Mouse (Mus musculus): ENCODE data around the gene Zranb2.
A peak's percentile ranks its signal among the peaks of the same experiment; 100 is the strongest.

The Zranb2 gene

DNA sequence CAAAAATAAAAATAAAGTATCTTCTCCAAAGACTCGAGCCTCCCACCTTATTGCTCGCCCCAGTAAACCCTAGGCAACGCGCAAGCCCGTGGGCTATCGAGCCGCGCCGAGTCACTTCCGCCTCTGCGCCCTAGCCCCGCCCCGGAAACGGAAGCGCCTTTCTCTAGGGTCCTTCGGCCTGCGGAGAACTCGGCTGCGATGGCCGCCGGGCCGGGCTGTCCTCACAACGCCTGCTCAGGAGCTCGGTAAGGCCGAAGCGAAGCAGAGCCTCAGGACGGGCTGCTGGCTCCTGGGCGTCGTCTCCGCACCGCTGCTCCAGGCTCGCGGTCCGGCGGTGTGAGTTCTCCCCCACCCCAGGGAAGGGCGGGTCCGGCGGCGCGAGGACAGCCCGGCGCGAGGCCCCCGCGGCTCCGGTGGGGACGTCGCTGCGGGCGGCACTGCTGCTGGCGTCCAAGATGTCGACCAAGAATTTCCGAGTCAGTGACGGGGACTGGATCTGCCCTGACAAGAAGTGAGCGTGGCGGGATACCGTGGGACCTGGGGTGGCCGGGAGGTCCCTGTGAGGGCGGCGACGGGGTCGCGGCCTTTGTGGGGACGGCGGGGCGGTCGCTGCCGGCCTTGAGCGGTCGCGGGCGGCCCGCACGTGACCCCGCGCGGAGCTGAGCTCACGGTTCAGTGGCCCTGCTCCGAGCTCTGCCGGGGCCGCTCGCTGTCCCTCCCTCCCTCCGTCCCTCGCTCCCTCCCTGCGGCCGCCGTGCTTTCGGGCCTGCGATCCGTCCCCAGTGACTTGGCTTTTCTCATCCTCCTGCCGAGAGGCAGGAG is at the start of gene Zranb2:
Zranb2 (plus strand) TSS at position 197 of the 822 bp plus-strand sequence.
- peak; percentile 78 for DNase-seq (ENCODE audit: low read depth, low spot score)

GRCm38 (mm10) chr3:157492043-157492442 is 41.9 kb upstream of the Zranb2 start:
- DNase-seq (ENCODE audit: low read depth, low spot score), result peak; percentile 4

DNA sequence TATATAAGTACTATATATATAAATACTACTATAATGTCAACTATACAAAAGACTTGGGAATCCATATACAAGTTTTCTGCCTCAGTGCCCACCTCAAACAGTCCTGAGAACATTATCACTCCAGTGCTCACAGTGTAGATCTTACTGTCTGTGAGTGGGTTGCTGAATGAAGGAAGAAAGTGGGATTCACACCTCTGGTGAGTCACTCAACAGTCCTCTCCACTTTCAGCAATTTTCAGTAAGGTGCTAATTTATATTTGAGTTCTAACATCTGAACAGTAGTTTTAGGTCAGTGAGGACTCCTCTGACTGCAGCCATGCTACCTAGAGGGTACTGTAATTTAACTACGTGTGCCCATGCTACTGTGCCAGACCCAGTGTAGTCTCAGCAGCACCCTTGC is 31.7 kb upstream of the Zranb2 start:
- DNase-seq (ENCODE audit: low read depth, low spot score), result no peak

- no peak for DNase-seq (ENCODE audit: low read depth, low spot score)
These were observed 19.7 kb upstream of the Zranb2 start for GRCm38 (mm10) chr3:157514116-157514796.

DNA sequence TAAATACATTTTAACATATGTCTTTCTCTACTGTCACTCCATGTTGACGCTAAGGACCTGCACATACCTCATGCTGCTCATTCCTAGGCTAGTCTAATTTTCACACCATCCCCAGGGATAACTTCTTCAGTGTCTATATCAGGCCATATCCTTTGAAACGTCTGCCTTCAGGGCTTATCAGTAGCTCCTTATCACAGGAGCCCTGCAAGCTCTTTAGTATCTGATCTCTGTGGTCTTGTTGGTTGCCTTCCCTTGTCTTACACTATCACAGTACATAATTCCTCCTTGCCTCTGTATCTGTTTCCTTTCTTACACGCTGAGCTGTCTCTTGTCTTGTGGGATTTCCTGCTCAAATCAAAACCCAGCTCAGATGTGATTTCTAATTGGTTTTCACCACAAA is 17.5 kb upstream of the Zranb2 start:
- no peak for DNase-seq (ENCODE audit: low read depth, low spot score)

DNA sequence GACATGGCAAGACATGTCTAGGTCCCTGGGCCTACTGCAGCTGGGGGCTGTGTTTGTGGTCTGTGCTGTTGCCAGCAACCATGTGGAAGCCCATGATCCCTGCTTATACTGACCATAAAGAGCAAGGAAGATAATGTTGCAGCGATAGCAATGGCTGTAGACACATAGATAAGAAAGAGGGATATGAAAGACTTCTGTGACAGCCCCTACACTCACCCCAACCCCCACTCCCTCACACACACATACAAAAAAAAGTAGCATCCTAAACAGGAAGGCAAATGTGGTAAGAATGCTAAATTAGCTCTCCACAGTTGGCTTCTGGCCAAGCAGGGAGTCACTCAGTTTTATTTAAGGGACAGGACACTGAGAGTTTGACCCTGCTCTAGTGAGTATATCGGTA is 16.0 kb upstream of the Zranb2 start:
- DNase-seq (ENCODE audit: low read depth, low spot score), result no peak

GRCm38 (mm10) chr3:157520433-157520832 is 13.5 kb upstream of the Zranb2 start:
- peak; percentile 42 for DNase-seq (ENCODE audit: low read depth, low spot score)

DNA sequence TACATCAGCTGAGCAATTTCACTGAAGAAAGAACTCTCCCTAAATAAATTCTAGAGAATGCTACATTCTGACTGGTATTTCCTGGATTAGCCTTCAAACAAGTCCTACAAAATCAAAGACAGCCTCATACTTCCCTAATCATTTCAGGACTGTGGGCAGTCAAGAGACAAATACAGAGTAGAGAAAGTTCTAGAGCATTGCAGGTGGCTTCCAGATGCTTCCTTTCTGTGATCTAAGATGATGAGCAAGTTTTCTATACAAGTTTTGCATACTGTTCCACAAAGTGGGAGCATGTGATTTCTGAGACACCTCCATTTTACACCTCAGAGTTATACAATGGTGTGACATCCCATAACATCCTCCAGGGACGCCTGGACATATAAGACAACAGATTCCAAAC is 10.1 kb upstream of the Zranb2 start:
- DNase-seq (ENCODE audit: low read depth, low spot score), result no peak

GRCm38 (mm10) chr3:157531585-157531984 is 2.4 kb upstream of the Zranb2 start:
- DNase-seq (ENCODE audit: low read depth, low spot score), result no peak

GRCm38 (mm10) chr3:157534786-157535415 is 941 bp downstream of the Zranb2 start:
- DNase-seq (ENCODE audit: low read depth, low spot score), result no peak

DNA sequence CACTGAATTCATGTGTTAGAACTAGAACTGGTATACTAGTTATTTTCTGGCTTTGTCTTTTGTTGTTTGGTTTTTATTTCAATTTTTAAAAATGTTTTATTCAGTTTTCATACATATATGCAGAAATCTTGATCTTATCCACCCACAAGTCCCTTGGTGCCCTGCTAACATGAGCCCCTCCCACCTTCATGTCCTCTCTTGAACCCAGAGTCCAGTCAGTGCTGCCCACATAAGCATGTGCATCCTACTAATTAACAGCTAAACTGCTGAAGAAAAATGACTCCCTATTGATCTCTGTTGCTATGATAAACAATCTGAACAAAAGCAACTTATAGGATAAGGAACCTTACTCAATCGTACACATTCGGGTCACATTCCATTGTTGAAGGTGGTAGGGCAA is 15.4 kb downstream of the Zranb2 start:
- no peak for DNase-seq (ENCODE audit: low read depth, low spot score)

GRCm38 (mm10) chr3:157549758-157550600 is 16.0 kb downstream of the Zranb2 start:
- DNase-seq (ENCODE audit: low read depth, low spot score), result no peak

DNA sequence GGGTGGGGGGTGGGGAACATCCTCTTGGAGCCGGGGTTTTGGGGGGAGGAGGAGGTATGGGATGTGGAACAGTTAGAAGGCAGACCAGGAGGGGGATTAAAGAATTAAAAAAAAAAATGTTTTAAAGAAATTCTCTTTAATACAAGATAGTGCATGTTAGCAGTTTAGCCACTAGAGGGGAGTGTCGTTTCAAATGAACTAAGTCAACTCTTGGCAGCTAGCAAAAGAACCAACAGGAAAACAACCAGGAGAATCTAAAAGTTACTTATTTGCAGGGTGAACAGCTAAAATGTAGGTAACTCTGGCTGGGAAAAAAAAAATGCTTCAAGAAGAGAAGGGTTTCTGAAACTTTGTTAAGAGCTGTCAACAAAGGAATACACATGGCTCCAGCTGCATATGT is 31.2 kb downstream of the Zranb2 start:
- peak; percentile 56 for DNase-seq (ENCODE audit: low read depth, low spot score)

GRCm38 (mm10) chr3:157566725-157567565 is 33.0 kb downstream of the Zranb2 start, which contains the start of gene Ptger3:
Gene Ptger3 (plus strand): TSS chr3:157566892.
- DNase-seq (ENCODE audit: low read depth, low spot score), result no peak

- DNase-seq (ENCODE audit: low read depth, low spot score), result no peak
These were observed 33.7 kb downstream of the Zranb2 start for GRCm38 (mm10) chr3:157567566-157568132.

DNA sequence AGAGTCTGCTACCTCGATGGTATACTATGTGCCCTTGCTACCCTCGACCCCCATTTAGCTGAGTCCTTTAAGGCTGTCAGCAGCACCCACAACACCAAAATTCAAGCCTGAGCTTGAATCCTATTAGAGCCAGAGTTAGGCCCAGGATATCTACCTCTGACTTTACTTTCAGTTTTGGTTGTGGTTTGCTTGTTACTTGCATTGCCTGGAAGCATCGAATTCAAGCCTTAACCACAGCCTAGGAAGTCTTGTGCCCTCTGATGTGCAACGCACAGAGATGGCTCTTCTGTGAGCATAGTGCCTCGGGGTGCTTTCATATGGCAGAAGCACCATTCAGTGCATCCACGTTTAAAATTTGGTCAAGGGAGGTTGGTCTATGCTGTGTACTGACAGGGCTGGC is 38.1 kb downstream of the Zranb2 start:
- DNase-seq (ENCODE audit: low read depth, low spot score), result no peak

DNA sequence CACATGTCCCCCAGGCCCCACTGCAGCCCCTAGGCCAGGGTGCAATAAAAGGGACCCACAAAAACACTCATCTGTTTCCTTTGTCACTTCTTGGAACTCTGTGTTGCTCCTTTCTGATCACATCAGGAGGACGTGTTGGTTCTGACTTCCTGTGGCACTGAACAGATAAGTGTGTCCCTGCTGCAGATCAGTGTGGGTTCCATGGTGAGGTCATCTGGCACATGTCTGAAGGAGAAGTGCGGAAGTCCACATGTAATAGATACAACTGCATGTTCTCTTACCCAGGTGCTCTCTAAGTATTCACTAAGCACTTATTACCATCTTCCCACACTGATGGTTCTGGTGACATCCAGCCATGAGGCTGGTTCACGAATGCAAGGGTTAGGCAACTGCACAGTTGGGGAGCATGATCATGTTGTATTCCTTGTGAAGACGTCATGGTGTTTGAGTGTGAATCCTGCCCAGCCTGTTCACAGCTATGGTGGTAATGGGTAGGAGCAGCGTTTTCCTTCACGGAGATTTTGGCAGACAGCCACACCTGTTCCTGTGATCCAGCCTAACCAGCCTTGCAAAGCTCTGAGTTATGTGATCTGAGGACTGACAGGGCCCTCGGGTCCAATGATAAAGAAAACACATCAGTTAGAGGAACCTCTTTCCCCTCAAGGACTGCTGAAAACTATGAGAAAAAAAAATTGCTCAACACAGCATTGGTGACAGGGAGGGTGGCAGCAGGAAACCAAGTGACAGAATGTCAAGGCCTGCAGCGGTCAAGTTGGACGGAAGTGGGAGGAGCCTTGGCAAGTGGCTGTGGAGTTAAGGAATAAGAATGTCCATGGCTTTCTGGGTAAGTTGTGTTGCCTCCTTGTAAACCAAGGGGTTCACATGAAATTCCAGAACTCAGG is 41.7 kb downstream of the Zranb2 start:
- DNase-seq (ENCODE audit: low read depth, low spot score), result no peak

DNA sequence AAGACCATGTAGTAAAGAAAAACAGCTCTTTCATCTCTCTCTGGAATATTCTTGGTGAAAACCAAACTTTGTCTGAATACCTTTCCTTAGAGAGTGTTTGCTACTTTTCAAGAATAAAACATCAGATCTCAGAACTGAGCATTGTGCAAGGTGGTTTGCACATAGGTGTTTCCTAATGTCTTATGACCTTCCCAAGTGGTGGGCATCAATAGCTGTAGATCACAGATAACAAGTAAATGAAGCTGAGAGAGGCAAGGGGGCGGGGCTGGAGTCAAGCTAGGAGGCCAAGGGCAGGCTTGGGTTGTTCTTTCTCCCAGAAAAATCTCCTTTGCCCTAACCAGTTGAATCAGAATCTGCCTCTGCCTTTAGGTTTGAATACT is 42.4 kb downstream of the Zranb2 start:
- DNase-seq (ENCODE audit: low read depth, low spot score), result no peak

GRCm38 (mm10) chr3:157576862-157577261 is 42.9 kb downstream of the Zranb2 start:
- no peak for DNase-seq (ENCODE audit: low read depth, low spot score)
